Mouse (Mus musculus): ENCODE results near the gene Gm49601.

Gm49601 gene

GRCm38 (mm10) chr16:18605705-18606104 is 20.5 kb downstream of the Gm49601 start:
- no peak for DNase-seq

DNA sequence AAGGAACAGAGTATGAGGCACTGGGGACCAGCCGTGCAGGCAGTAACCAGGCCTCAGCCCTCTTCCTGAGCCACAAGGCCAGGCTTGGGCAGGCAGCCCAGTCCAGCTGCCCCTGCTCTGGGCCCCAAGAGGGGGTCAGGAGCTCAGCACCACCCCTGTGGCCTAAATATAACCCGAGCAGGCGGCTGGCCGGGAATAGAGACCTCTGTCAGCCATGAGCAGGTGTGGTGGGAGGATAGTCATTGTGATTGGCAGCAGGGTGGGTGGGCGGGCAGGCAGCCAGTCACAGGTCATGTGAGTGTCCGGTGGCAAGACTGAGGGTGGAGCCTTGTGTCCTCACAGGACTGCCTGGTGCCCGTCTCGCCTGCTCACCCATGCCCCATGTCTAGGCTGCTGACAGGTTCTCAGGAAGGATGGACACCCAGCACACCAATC is 21.9 kb downstream of the Gm49601 start:
- DNase-seq = peak; percentile 26

GRCm38 (mm10) chr16:18601447-18601846 is 24.8 kb downstream of the Gm49601 start:
- no peak for DNase-seq

GRCm38 (mm10) chr16:18598006-18598405 is 28.2 kb downstream of the Gm49601 start:
- DNase-seq = no peak

- no peak for DNase-seq
Observed at GRCm38 (mm10) chr16:18596255-18596654, 30.0 kb downstream of the Gm49601 start.

- no peak for DNase-seq
Observed at GRCm38 (mm10) chr16:18593930-18594329, 32.3 kb downstream of the Gm49601 start.

DNA sequence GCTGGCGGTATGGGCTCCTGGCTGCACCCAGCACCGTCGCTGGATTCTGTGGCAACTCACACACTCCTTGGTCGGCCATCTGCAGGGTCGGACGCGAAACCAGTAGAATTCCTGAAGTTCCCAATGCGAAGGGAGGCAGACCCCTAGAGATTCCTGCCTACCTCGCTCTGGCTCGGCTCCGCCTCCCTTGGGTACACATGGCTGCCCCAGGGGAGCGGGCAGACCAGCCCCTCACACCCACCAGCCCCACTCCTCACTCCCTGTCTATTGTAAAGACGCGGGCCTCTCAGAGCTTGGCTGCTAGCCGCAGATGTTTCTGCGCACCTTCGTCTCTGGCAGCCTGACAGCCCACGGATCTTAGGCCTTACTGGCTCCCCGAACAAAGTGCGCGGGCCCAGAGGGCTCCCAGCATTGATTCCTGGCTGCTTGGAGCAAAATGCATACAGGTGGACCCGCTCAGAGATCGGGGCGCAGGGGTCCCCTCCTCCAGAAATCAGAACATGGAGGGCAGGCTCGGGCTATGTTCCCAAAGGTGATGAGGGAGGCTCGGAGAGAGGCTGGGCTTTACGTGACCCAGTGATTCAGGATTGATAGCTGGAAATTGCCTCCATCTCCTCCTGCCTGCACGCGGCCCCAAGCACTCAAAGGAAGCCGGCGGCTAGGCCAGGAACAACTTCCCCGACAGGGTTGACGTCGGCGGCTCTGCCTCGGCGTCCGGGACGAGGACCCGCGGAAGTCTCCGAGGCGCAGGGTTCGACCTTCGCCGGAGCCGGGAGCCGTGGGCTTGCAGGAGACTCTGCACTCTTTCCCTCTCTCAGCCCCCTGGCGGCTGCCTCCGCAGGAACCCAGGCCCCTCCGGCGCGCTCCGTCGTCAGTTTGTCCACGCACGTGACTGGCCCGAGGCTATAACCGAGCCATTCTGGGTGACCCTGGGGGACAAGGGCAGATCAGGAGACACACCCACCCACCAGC is 34.9 kb downstream of the Gm49601 start:
- DNase-seq = no peak

- no peak for DNase-seq
Observed at GRCm38 (mm10) chr16:18589804-18590790, 36.1 kb downstream of the Gm49601 start, which contains the start of gene Tbx1. Gene Tbx1, minus strand, starts transcription at chr16:18590671.

GRCm38 (mm10) chr16:18589080-18589621 is 37.1 kb downstream of the Gm49601 start:
- no peak for DNase-seq

- no peak for DNase-seq
Observed at GRCm38 (mm10) chr16:18588738-18589055, 37.5 kb downstream of the Gm49601 start.

DNA sequence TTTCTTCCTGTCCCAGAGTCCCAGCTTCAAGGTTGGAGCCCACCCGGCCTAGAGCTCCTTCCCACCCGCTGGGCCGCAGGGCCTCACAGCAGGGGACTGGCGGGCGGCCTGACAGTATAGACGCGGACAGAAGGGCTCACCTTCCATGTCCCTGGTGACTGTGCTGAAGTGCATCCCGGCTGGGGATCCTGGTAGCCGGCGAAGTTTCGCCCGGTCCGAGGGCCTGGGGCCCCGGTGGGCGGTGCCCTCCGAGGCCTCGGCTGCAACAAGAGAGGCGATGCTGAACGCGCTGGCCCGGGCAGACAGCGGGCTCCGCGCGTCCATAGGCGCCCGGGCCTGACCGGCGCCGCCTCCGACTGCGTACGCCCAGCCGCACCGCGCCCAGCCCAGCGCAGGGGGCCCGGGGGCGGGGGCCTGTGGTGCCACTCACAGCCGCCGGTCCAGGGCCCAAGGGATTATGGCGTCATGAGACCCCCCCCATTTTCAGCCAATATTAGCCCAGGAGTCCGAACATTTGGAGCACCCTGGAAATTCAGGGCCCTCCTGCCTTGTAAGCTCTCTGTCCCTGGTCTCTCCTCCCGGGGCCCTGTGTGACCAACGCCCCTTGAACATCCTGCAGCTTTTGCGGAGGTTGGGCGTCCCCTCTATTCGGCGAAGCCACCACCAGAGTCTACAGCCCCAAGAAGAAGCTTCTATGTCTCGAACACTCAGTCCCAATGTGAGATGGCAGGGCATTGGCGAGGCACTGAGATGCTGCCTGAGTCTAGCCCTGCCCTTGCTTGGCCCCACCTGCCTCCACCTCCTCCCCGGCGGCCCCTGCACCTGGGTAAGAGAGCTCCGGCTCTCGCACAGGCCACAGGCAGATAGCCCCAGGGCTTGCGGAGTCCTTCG is 38.1 kb downstream of the Gm49601 start:
- no peak for DNase-seq

GRCm38 (mm10) chr16:18586906-18587546 is 39.2 kb downstream of the Gm49601 start:
- no peak for DNase-seq

DNA sequence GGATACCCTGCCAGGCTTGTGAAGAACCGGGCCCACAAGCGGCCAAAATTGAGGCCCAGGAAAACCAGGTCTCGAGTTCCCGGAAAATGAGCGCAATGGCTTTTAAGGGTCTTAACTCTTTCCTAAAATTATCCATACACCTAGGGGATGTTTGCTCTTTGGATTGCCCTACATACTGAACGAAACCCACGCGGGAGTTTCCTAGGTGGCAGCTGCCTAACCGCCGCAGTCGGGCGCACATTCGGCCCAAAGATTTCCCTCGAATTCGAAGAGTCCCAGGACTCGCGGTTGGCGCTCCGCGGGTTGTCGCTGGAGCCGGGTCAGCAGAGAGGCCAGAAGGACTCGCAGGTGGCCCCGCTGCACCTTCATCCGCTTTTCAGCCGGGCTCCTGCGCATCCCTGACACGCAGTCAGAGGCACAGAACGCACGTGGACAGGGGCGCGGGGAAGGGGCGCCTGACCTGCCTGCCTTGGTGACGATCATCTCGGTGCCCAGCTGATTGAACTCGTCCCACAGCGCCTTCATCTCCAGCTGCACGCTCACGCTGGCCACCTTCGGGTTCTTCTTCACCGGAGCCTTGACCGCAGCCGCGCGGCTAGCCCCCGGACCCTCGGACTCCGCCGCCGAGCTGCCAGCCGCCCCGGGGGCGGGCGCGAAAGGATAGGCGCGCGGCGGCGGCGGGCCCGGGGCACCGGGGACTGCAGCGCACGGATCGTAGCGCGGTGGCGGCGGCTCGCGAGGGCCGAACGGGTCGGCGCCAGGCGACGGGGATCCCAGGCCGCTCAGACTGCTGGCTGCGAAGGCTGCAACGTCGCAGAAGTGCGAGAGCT is 39.9 kb downstream of the Gm49601 start:
- DNase-seq = no peak

DNA sequence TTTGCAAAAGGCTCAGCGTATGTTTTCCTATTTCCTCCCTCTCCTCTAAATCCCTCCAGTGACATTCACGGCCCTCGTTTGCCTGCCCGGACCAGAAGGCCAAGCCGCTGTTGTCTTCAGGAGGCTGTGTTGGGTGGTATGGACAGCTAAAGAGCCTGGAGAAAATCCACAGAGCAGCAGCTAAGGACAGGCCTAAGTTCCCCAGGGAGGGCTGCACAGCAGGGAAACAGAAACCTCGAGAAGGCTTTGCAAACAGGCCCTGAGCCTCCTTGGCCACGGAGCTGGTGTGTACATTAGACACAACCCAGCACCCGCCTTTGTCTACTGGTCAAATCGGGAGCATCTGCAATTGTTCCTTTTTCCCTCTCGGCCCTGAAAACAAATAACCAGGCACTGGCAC is 40.6 kb downstream of the Gm49601 start:
- no peak for DNase-seq

DNA sequence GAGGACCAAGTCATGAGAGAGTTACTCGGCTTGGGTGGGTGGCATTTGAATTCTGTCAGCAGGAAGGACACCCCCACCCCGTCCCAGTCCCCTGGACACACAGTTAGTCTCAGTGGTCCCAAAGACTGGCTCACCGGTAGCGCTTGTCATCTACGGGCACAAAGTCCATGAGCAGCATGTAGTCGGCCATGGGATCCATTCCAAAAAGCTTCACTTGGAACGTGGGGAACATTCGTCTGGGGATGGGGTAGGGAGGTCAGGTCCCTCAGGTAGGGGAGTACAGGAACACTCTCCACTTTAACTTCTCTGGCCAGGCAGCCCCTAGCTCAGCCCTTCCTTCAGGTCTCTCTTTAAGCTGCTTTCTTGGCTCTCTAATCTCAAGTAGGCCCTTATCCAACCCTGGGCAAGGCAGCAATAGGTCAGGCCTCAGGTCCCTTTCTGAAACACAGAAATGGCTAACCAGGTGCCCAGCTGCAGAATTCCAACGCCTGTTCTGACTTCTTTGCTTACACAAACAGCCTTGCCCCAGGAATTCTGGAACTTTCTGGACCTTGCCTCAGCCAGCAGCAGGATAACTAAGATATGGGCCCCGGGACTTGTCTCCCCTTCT is 41.2 kb downstream of the Gm49601 start:
- no peak for DNase-seq

DNA sequence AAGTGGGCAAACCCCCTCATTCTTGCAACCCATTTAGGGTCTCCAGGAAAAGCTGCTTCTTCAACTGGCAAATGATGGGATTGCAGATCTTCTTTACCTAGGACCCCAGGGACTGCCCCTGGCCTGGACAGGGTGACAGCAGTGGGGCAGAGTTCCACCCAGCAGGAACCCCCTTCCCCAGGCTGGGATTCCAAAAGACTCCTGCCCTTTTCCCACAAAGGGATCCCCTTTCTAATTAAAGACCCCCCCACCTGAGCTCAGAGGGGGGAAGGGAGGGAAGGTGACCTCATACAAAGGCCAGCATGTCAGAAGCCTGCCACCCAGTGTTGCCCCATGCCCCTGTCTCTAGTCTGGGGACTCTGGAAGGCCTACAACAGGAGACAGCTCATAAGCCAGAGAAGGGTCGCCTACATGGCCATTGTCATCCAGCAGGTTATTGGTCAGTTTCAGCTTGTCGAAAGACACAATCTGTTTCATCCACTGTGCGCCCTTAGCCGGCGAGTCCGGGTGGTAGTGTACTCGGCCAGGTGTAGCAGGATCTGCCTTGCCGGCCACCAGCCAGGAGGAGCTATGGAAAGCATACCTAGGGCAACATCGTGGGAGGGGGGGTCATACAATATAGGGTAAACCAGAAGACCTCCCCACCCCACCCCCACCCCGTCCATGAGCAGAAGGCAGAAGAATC is 42.4 kb downstream of the Gm49601 start:
- DNase-seq = no peak

GRCm38 (mm10) chr16:18583169-18583568 is 43.1 kb downstream of the Gm49601 start:
- no peak for DNase-seq

DNA sequence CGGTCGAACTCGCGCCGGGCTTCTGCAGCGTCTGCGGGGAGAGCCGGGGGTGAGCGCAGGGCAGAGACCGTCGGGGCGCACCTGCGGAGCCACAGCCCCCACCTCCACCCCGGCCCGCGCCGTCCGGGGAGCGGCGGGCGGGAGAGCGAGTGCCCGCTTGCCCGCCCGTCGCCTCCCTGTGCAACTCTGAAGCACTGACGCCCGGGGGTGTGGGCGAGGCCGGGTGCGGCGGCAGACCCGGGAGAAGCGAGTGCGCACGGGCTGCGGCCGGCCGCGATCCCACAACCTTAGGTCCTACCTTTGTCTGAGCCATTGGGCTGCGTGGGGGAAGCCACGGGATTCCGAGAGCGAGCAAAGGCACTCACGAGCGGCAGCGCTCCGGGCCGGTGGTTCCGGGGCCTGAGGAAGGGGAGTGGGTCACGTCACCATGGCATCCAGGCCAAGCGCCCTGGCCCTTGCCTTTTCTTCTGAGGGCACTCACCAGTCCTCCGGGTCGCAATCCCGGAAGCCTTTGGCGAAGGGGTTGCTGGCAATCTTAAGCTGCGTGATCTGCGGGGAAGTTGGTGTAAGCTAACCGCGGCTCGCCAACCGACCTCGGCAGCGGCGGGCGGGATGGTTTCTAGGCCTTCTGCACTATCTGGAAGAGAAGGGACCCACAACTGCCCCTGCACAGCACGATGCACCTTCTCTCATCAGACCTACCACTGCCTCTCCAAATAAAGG is 43.6 kb downstream of the Gm49601 start:
- no peak for DNase-seq

Data from kidney, adult 9 months (tissue).